Mouse (Mus musculus) stomach, embryonic 16.5 days (tissue): ENCODE data around the gene Itpkb. TPM values are rescaled to one million over a fixed set of nuclear protein-coding genes. Genes with fewer than 3 reads are reported as not detected.

ENCODE experiments used
- ATAC-seq: fragments of 200-750 bp; cut with Nextera tagmentation; 2 replicates; pipeline ENCODE4 v1.8.0; 2017; ENCODE audit warnings: moderate number of reproducible peaks, moderate TSS enrichment; ENCODE audit not compliant: insufficient read depth, low FRiP score
- H3K27ac ChIP-seq: fragments of 300-500 bp; sonication (generic); 2 replicates; pipeline ENCODE4 v1.5.1; 2014; ENCODE audit warnings: low read length
- H3K27me3 ChIP-seq: fragments of 300-500 bp; sonication (generic); 2 replicates; pipeline ENCODE4 v1.6.1; 2014; ENCODE audit warnings: low read length, control low read depth, mixed read lengths; ENCODE audit not compliant: control insufficient read depth, insufficient read depth
- H3K36me3 ChIP-seq: fragments of 300-500 bp; sonication (generic); 2 replicates; pipeline ENCODE4 v1.6.1; 2014; ENCODE audit warnings: low read length; ENCODE audit not compliant: control insufficient read depth, insufficient read depth
- H3K4me1 ChIP-seq: fragments of 300-500 bp; sonication (generic); 2 replicates; pipeline ENCODE4 v1.6.1; 2014; ENCODE audit warnings: low read length, control low read depth, mixed read lengths; ENCODE audit not compliant: control insufficient read depth, insufficient read depth
- H3K4me2 ChIP-seq: fragments of 300-500 bp; sonication (generic); 2 replicates; pipeline ENCODE4 v1.6.1; 2014; ENCODE audit warnings: low read depth, low read length, mixed read lengths
- H3K4me3 ChIP-seq: fragments of 300-500 bp; sonication (generic); replicated peaks from 2 replicates; pipeline ENCODE4 v1.5.1; 2014; ENCODE audit warnings: mild to moderate bottlenecking, low read length
- H3K9ac ChIP-seq: fragments of 300-500 bp; sonication (generic); 2 replicates; pipeline ENCODE4 v1.6.1; 2014; ENCODE audit warnings: low read length
- H3K9me3 ChIP-seq: fragments of 300-500 bp; sonication (generic); replicated peaks from 2 replicates; pipeline ENCODE4 v1.6.1; 2016; ENCODE audit warnings: low read length, control low read depth; ENCODE audit not compliant: control insufficient read depth
- WGBS: fragments of 180-500 bp; shearing (Covaris S2); extraction: QIAGEN DNeasy Blood & Tissue Kit; methylation state at CpG from one replicate; pipeline ENCODE4 v1.1.7; 2014; 5-methylcytosine and 5-hydroxymethylcytosine counted together
- polyA plus RNA-seq: library from polyadenylated mRNA; unstranded; fragments of >200 nt; fragmentation: Nextera tagmentation; extraction: Ambion mirVana; gene quantifications from 2 replicates; pipeline ENCODE4 v1.2.1, GENCODE M21; 2015

Itpkb gene
- polyA plus RNA-seq, 1 experiment from 2014 or later: 7.2 TPM

- Histone ChIP-seq H3K36me3 (no peaks in the 10 kb centered on the region), H3K9me3 (no peaks in the 10 kb centered on the region), H3K27me3 (no peaks in the 10 kb centered on the region), H3K27ac (no peak overlapping the region), H3K9ac (no peak overlapping the region), H3K4me3 (no peak overlapping the region), H3K4me1 (peaks cover 15% of the 10 kb centered on the region; the same call in 1 of the 2 replicates), H3K4me2 (no peak overlapping the region)
- 92% methylated on average over 6 of the region's 6 CpGs for WGBS
- ATAC-seq: no peak
Measured at GRCm38 (mm10) chr1:180347907-180348306, 17.6 kb downstream of the Itpkb start.

- Histone ChIP-seq H3K27me3 (no peaks in the 10 kb centered on the region), H3K36me3 (no peaks in the 10 kb centered on the region), H3K9me3 (no peaks in the 10 kb centered on the region), H3K9ac (no peak overlapping the region), H3K4me2 (no peak overlapping the region), H3K4me3 (no peak overlapping the region), H3K4me1 (0 out of 2 replicates have a peak, but pooled peaks cover 3% of the 10 kb centered on the region), H3K27ac (no peak overlapping the region)
- no peak for ATAC-seq
Measured at GRCm38 (mm10) chr1:180349090-180349489, 18.8 kb downstream of the Itpkb start.

DNA sequence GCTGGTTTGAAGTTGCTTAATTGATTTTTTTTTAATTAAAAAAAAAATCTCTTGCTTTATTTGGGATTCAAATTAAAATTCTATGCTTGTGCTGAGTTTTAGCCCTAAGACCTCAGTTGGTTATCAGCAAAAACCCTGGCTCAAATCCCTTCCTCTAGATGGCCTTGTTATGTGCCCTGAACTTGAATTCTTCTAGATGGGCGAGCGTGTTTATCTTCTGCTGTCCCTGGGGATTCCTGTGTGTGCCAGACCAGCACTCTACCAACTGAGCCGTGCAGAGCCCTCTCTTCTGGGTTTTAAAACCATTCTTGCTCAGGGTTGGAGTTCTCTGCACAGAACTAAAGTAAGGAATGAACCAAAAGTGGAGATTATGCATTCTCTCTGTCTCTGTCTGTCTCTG lies 22.0 kb downstream of the Itpkb start:
- Histone ChIP-seq H3K4me2 (no peak overlapping the region), H3K36me3 (no peaks in the 10 kb centered on the region), H3K9ac (no peak overlapping the region), H3K4me1 (0 out of 2 replicates have a peak, but pooled peaks cover 3% of the 10 kb centered on the region), H3K27me3 (no peaks in the 10 kb centered on the region), H3K9me3 (no peaks in the 10 kb centered on the region), H3K4me3 (no peak overlapping the region), H3K27ac (no peak overlapping the region)
- WGBS: 45% methylated on average over 3 of the region's 3 CpGs
- ATAC-seq: no peak

DNA sequence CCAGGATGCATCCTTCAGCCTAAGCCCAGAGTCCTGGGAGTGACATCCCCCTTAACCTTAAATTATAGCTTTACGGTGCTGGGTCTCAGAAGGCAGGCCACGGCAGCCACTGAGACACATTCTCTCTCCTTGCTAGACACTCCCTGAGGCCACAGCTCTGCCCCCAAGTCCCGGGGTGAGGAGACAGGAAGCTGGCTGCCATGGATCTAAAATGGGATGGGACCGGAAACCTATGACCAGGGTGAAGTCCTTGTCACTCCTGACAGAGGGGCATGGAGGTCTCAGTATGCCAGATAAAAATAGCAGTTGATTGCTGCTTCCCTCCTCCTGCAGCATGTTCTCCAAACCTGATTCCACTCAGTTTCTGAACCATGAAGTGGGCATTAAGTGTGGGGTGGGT lies 23.8 kb downstream of the Itpkb start:
- 65% methylated on average over 4 of the region's 4 CpGs for WGBS

DNA sequence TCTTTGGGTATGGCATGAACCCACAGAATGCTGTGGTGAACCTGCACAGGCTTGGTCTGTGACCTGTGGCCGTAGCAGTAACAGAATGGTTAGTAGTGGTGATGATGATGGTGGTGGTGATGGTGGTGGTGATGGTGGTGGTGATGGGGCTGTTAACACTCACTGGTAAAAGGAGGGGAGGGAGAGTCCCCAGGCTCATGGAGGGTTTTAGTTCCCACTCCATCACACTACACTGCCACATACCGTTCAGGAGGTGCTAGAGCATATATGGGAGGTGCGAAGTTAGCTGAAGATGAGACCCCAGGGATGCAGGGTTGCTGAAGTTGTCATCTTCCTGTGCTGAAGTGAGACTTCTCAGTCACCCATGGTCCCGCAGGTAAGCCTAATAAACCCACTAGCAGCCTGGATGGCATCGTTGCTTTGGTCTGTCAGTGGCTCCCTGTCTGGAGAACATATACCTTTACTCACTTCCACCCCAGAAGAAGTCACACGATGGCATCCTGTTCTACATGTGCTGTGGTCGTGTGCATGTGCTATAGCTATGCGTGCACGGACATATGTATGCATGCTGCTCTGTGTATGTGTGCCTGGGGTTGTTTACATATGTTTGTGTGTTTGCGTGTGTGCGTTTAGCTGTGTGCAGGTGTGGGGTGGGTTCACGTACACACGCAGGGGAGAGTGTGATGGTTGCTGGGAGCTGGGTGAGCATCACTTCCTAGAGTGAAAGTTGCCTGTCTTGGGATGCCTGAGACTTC lies 24.9 kb downstream of the Itpkb start:
- Histone ChIP-seq H3K4me2 (no peak overlapping the region), H3K4me1 (peaks cover 6% of the 10 kb centered on the region; the same call in 1 of the 2 replicates), H3K36me3 (no peaks in the 10 kb centered on the region), H3K27ac (no peak overlapping the region), H3K27me3 (no peaks in the 10 kb centered on the region), H3K9me3 (no peaks in the 10 kb centered on the region), H3K4me3 (no peak overlapping the region), H3K9ac (no peak overlapping the region)
- WGBS: 86% methylated on average over 13 of the region's 13 CpGs
- ATAC-seq: no peak

More for the DNA sequence above, 23.8 kb downstream of the Itpkb start:
- Histone ChIP-seq H3K27me3 (no peaks in the 10 kb centered on the region), H3K27ac (no peak overlapping the region), H3K9ac (no peak overlapping the region), H3K9me3 (no peaks in the 10 kb centered on the region), H3K36me3 (no peaks in the 10 kb centered on the region), H3K4me2 (no peak overlapping the region), H3K4me1 (peaks cover 6% of the 10 kb centered on the region; the same call in 1 of the 2 replicates), H3K4me3 (no peak overlapping the region)
- no peak for ATAC-seq

- no peaks in the 10 kb centered on the region for H3K27me3 ChIP-seq
- no peak overlapping the region for H3K9ac ChIP-seq
- H3K27ac ChIP-seq: no peak overlapping the region
- 72% methylated on average over 4 of the region's 4 CpGs for WGBS
- no peak overlapping the region for H3K4me3 ChIP-seq
- ATAC-seq: no peak
- peaks cover 6% of the 10 kb centered on the region; the same call in 1 of the 2 replicates for H3K4me1 ChIP-seq
- H3K36me3 ChIP-seq: no peaks in the 10 kb centered on the region
- H3K4me2 ChIP-seq: no peak overlapping the region
- no peaks in the 10 kb centered on the region for H3K9me3 ChIP-seq
Measured at GRCm38 (mm10) chr1:180356176-180356575, 25.9 kb downstream of the Itpkb start.

DNA sequence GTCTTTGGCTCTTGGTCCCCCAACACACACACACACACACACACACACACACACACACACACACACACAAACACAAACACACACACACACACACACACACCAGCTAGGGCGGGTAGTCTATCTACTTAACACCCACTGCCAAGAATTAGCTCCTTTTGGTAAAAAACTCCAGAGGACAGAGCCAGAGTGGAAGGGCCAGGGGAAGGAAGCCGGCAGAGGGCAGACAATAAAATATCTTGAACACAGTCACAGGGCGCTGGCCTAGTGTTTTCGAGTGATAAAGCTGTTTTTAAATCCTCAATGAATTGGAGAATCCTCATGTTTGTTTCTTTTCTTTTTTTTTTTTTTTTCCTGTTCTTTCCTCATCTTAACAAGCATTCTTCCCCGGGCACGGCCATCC lies 26.6 kb downstream of the Itpkb start:
- Histone ChIP-seq H3K36me3 (no peaks in the 10 kb centered on the region), H3K9me3 (no peaks in the 10 kb centered on the region), H3K9ac (no peak overlapping the region), H3K4me3 (no peak overlapping the region), H3K4me1 (peaks cover 3% of the 10 kb centered on the region; the same call in 1 of the 2 replicates), H3K27ac (no peak overlapping the region), H3K4me2 (no peak overlapping the region), H3K27me3 (no peaks in the 10 kb centered on the region)
- no peak for ATAC-seq
- WGBS: 68% methylated on average over 6 of the region's 6 CpGs

DNA sequence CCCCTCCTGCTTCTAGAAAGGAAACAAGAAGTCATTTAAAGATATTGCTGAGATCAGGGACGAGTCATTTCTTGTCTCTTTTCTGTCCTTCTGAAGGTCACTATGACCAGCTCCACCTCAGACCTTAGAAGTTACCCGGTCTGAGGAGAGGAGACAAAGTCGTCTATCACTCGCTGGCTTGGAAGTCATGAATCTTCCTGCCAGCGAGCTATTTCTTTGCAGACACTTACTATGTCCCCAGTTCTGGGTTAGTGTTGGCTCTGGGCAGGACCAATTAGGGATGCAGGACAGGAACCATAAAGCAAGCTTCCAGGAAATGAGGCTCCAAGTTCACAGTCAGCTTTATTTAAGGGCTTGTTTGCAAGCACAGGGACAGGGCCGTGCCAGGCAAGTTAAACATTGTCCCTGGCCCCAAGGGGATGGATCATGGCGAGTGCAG lies 27.6 kb downstream of the Itpkb start:
- no peaks in the 10 kb centered on the region for H3K27me3 ChIP-seq
- H3K4me2 ChIP-seq: no peak overlapping the region
- H3K9me3 ChIP-seq: no peaks in the 10 kb centered on the region
- H3K4me3 ChIP-seq: no peak overlapping the region
- 42% methylated on average over 7 of the region's 7 CpGs for WGBS
- no peak for ATAC-seq
- H3K27ac ChIP-seq: no peak overlapping the region
- no peaks in the 10 kb centered on the region for H3K36me3 ChIP-seq
- H3K9ac ChIP-seq: no peak overlapping the region
- peaks cover 3% of the 10 kb centered on the region; the same call in 1 of the 2 replicates for H3K4me1 ChIP-seq

- no peaks in the 10 kb centered on the region for H3K27me3 ChIP-seq
- no peaks in the 10 kb centered on the region for H3K9me3 ChIP-seq
- H3K27ac ChIP-seq: no peak overlapping the region
- no peaks in the 10 kb centered on the region for H3K36me3 ChIP-seq
- no peak for ATAC-seq
- peaks cover 6% of the 10 kb centered on the region; the same call in 1 of the 2 replicates for H3K4me1 ChIP-seq
- no peak overlapping the region for H3K9ac ChIP-seq
- WGBS: 83% methylated on average over 9 of the region's 9 CpGs
- H3K4me2 ChIP-seq: no peak overlapping the region
- H3K4me3 ChIP-seq: no peak overlapping the region
Measured at GRCm38 (mm10) chr1:180358466-180358865, 28.2 kb downstream of the Itpkb start.
